Mouse (Mus musculus) c-Kit-negative CD71-positive TER-119-positive erythroid progenitor cells, embryonic 14.5 days (primary cell): Measurements from ENCODE around the gene Cdc34.

Experiments
- DNase-seq: peaks from one replicate; pipeline ENCODE4 v3.0.0-alpha.2; 2013; ENCODE audit warnings: low read depth, low spot score

The Cdc34 gene

DNA sequence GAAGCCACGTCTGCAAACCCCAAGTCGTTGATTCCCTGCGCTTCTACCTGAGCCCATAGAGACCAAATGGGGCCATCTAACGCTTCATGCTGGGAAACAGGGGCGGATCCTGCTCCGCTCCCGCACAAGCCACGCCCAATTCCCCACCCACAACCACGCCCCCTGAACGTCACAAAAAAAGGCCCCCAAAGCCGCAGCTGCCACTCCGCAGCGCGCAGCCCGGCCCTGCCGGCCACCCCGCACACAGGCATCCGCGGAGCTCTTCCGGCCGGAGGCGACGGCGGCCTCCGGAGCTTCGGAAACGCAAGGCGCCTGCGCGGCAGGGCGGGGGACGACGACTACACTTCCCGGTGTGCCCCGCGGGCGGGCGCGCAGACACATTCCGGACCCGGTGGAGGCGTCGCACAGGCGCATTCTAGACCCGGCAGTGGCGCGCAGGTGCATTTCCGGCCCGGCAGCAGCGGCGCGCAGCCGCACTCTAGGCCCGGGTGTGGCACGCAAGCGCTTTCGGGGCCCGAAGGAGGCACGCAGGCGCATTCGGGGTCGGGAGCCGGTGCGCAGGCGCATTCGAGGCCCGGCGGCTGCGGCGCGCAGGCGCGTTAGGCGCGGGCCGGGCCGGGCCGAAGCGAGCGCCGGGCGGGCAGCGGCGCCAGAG lies at the start of gene Cdc34:
TSS of gene Cdc34 (plus strand) at position 605 of the 655 bp plus-strand sequence.
- DNase-seq: peak; percentile 92

DNA sequence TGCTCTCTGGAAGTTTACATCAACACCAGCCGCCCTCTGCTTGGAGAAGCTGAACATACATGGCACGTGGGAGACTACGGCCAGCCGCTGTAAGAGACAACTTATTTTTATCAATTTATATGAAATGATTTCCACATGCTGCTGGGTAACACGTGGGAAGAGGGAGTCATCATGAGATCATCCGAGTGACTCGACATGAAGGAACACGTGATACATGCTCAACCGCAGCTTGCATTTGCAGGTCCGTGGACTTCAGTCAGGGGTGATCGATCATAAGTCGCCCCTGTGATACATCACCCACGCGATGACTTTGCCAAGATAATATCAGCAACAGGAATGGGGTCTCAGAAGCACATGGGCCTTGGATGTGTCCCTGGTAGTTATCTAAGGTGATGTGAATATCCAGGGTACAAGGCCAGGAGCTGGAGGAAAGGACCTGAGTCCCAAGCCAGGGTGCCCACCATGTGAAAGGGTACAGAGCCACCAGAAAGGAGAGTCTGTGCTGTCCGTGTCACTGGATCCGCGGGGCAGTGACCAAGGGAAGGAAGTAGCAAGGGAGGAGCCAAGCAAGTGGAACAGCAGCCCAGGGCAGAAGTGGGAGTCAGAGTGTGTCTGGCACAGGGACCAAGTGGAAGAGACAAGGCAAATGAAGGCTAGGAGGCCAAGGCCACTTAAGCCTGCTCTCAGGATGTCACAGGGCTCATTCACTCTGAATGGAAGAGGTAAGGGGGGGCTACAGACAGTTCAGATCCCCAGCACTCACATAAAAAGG lies 48.8 kb upstream of the Cdc34 start:
- DNase-seq: no peak

DNA sequence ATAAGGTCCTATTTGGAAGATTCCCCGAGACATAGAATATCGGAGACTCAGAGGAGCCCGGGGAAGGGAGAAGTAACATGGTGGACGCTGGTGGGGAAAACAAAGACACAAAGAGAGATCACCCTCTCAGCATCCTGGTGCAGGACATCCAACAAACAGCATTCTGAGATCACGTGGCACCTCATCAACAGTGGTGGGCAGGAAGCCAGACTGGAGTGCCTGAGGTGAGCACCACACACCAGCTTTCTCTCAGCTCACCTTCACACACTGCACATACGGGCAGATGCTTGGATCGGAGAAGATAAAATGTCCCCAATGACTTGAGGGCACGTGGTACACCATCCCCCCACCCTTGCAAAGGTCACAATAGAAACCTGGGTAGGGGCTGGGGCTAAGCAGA lies 45.7 kb upstream of the Cdc34 start:
- DNase-seq: no peak

DNA sequence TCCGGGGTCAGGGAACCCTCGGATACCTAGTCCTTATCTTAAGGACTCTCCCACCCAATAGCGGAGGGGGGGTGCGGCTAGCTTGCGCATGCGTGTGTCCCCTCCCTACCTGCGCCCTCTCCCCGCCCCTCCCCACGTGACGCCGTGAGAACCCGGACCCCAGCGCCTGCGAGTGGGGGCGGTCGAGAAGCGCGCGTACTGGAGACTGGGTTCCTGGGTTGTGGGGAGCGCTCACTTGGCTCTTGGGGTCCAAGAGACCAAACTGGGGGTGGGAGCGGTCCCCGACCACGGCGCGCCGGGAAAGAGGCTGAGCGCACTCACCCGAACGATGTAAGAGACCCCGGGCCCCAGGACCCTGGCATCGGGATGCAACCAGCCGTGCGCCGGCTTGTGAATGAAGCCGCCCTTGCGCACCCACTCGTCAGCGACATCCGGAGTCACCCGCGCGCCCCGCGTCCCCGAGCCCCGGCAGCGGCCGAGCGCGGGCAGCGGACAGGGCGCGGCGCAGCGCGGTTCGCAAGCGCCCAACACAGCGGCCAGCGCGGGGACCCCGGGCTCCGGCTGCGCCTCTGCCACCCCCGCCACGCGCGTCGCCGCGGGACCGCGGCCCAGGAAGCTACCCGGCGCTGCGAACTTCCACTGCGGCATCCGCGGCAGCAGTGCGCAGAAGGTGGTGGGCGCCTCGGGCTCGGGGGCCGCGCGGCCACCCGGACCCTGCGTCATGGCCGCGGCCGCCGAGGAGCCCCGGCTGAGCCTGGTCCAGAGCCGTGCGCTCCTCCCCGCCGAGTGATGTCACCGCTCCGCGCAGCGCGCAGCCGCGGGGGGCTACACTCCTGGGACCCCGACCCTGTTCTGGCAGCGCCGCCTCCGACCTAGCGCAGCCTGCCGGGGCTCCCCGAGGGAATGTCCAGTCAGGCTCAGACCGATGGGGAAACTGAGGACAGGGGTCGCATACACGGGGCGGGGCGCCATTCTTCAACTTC lies 44.6 kb upstream of the Cdc34 start, which contains the start of gene Shc2:
TSS of gene Shc2 (minus strand) at position 791 of the 983 bp plus-strand sequence.
- DNase-seq: no peak

DNA sequence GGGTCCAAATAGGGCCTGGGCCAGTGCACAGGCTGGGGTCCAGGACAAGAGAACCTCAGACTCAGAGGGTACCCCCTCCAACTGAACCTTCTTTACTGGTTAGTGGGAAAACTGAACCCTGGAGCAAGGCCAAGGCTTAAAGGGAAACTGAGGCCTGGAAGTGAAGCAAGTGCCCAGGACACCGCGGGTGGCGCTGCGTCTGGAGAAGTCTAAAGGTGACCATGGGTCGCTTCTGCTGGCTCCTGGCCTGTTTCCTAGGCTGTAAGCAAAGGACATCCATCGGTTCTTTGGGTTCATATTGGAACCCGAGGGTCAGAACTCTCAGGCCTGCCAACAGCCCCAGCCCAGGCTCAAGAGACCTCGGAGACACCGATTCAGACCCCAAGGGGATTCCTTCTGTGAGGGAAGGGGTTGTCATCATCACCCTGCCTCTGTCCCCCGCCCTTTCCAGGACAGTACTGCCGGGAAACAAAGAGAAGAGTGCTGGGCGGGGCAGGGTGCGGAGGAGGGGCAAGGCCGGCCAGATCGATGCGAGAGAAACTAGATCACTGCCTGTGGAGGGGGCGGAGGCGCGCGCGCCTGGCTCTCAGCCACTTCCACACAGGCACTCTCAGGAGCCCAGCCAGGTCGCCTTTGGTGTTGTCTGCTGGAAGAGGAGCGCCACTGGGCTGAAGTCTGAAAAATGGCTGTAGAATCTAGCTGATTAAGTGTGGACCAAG lies 43.4 kb upstream of the Cdc34 start:
- DNase-seq: no peak

DNA sequence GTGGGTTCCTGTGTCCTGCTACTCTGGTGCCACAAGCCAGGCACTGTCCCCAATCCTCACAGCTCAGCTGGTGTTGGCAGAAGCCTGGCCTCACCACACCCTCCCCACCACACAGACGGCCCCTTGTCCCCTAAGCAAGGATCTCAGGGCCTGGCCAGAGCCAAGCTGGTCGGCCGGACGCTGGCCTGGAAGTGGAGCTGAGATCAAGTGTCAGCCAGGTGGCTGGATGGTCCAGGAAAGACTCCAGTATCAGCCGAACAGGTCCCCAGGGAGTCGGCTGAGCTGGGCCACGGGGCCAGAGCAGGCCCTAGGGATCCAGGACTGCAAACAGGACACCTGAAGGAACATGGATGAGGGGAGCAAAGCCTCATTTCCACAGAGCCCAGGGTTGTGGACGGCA lies 36.3 kb upstream of the Cdc34 start, which contains the start of gene Odf3l2:
TSS of gene Odf3l2 (minus strand) at position 28 of the 400 bp plus-strand sequence.
- DNase-seq: no peak

DNA sequence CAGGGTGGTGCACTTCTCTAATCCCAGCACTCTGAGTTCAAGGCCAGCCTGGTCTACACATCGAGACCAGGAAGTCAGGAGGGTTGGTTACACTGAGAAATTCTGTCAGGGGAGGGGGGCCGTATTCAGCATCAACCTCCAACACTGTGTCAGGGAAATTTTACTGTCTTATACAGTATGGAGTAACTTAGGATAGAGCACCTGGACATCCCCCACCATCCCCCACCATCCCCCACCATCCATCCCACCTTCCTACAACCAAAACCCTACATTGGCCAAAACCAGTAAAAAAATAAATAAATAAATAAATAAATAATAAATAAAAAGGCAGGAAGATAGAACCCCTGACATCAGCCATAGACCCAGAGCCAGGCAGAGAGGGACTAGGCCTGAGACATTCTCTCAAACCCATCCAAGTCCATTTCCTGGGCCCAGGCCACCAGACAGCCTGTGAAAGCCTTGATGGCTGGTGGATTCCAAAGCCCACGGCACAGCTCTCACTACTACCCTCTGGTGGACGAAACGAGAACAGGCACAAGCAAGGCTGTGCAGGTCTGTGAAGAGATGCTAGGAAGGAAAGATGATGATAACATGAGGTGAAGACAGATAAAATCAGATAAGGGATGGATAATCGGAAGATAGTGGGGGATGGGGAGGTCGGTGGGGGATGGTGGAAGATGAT lies 32.8 kb upstream of the Cdc34 start:
- peak; percentile 34 for DNase-seq

DNA sequence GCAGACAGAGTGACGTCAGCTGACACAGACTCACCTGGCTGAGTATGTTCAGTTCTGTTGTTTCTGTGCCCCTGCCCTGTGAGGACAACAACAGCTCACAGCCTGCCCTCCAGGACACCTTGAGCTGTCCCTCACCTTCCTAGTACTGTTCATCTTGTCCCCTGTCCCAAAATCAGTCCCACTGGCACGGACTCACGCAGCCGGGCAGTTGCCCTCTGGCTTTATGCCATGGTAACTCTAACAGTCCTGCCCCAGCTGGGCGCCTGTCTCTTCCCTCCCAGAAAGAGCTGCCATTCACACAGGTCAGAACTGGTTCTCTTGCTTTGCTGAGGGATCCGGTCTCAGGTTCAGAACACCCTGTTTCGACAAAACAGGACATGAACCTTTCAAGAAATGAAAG lies 29.2 kb upstream of the Cdc34 start:
- no peak for DNase-seq

DNA sequence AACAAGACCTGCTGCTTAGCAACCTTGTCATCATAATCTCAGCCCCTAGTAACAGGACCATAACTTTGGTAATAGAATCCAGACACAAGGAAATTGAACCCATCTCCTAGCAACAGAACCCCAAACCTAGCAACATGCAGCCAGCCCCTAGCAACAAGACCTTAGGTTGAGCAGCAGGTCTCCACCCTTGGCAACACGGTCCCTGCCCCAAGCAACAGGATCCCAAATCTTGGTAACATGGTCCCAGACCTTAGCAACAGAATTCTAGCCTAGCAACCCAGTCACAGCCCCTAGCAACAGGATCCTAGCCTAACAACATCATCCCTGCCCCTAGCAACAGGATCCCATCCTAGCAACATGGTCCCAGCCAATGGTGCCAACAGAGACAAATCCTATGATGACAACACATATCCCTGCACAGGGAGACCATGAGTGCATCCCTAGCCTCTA lies 27.0 kb upstream of the Cdc34 start:
- DNase-seq: no peak

DNA sequence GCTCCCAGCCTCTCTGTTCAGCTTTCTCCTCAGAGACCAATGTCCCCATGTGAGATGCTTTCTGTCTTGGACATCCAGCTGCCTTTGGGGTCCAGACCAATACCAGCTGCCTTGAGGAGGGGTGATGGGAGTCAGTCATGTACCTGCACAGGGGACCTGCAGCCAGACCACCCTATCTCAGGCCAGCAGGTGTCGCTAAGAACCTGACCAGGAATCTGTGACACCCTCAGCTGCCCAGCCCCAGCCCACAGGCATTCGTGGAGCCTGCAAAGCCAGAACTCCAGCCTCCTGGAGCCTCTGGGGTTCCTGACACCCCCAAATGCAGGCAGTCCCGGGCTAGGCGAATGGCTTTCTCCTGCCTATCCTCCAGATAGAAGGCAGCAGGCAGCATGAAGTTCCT lies 23.2 kb upstream of the Cdc34 start:
- no peak for DNase-seq

DNA sequence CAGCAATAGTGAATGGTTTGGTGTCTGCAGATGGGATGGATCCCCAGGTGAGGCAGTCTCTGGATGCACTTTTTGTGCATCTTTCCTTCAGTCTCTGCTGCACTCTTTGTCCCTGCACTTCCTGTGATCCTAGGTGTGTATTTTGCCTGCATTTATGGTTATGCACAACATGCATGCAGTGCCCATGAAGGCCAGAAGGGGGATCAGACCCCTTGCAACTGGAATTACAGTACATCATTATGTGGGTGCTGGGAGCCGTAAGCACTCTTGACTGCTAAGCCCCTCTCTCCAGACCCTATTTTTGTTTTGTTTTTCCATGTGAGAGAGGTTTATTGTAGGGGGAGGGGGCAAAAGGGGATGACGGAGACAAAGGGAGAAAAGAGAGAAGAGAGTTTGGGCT lies 21.7 kb upstream of the Cdc34 start:
- no peak for DNase-seq

DNA sequence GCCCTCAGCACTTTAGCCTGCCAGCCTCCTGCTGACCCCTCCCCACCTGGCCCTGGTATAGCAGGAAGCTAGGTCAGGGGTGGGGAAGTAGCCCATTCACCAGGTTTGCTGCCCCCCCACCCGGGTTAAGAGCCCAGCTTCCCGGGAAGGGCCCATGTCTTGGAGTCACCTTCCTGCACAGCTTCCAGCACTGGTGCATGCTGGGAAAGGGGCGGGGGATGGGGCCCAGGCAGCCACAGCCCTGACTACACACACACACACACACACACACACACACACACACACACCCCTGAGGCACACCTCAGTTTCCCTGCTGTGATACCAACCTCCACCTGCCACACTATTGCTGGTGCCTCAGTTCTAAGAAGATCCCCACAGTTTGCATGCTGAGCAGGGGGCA lies 20.1 kb upstream of the Cdc34 start:
- no peak for DNase-seq

DNA sequence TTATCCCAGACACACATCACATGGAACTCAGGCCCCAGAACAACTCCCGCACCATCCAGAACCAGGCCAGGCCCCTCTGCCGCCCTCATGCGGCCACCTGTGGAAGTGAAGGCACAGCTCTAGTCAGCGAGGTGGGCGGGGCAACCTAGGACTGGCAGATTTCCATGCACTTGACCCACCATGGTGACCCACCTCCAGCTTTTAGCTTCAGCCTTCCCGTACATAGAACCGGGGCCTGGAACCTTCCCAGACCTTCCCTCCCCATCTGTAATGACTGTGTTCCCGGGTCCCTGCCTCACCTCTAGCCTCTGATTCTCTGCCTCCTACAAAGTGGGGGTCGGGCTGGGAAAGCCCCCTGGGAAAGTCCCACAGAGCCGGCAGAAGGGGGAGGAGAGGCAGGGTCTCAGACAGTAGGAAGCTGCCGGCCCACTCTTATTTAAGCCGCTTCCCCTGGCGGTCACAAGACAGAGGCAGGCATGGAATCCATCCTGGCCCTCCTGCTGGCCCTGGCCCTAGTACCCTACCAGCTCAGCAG lies 17.8 kb upstream of the Cdc34 start, which contains the start of gene Madcam1:
TSS of gene Madcam1 (plus strand) at position 429 of the 535 bp plus-strand sequence.
- peak; percentile 50 for DNase-seq

DNA sequence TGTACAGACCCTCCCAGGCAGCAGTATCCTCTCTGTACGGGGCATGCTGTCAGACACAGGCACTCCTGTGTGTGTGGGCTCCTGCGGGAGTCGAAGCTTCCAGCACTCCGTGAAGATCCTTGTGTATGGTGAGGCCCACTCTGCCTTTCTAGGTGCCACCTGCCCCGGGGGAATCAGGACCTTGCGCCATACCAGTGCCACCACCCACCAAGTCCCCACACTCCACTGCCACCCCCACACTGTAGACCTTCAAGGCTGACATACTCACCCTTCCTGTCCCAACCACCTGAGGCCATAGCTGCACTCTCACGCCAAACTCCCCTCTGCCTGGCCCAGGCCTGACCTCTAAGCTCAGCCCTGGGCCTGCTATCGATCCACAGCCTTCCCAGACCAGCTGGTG lies 16.9 kb upstream of the Cdc34 start:
- no peak for DNase-seq

DNA sequence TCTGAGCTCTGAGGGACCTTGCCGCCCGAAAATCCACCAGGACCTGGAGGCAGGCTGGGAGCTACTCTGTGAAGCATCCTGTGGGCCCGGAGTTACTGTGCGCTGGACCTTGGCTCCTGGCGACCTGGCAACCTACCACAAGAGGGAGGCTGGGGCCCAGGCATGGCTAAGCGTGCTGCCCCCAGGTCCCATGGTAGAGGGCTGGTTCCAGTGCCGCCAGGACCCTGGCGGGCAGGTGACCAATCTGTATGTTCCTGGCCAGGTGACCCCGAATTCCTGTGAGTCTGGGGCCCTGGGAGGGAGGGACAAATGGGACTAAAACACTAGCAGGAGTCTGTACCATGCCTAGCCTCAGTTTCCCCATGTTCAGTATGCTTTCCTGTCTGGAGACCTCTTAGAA lies 15.5 kb upstream of the Cdc34 start:
- no peak for DNase-seq

DNA sequence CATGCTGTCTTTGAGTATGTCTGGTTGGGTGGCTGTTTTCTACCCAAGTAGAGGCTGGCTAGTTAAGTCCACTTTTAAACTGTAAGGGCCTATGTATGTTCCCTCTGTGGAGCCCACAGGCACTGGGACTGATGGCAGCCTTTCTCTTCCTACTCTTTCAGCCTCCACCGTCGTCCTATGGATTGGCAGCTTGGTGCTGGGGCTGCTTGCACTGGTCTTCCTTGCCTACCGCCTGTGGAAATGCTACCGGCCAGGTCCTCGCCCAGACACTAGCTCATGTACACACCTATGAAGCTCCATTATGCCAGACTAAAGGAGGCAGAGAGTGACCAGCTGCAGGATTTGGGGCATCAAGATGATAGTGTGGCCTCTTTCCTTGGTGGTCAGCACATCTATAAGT lies 13.9 kb upstream of the Cdc34 start:
- no peak for DNase-seq

DNA sequence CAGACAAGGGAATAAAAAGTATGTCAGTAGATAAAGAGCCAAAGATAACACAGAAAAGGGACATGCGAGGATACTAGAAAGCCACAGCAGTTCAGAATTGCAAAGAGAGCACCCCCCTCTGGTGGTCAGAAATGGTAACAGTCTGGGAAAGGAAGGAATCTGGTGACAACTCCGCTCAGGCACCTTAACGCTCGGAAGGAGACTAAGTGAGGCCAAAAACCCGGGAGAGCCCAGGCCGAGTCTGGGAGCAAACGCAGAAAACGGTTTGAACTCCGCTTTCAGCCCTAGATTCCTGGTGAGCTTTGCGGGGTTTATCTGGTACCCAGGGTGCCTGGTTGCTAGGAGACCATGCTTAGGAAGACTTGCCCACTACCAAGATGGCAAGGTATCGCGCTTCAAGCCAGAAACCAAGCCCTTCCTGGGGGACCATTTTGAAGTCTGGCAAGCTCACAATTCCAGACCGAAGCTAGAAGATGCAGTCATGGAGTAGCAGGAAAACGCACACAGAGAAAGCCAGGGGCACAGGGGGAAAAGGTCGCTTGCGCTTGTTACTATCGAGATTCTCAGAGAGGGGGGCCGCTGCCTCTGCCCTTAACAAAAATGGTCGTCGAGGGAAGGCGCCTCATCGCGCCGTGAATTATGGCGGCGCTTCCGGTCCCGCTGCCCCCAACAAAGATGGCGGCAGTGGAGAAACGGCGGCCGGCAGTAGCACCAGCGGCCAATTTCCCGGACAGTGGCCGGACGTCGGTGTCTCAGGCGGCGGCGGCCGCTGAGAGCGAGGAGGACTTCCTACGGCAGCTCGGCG lies 13.0 kb upstream of the Cdc34 start, which contains the start of gene Tpgs1:
TSS of gene Tpgs1 (plus strand) at position 599 of the 805 bp plus-strand sequence.
- DNase-seq: peak; percentile 83

DNA sequence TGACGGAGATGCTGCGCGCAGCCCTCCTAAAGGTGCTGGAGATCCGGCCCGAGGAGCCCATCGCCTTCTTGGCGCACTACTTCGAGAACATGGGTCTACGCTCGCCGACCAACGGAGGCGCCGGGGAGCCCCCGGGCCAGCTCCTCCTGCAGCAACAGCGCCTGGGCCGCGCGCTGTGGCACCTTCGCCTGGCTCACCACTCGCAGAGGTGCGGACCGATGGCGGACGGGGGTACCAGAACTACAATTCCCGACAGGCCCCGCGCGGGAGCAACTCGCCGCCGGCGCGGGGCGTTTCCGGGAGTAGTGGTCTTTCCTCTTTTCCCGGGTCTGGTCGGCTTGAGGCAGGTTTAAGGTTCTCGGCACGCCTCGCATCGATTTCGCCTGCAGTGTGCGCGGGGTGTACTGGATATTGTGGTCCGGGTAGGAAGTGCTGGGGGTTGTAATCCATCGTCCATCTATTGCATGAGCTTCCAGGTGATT lies 12.4 kb upstream of the Cdc34 start:
- DNase-seq: no peak
